Mouse (Mus musculus) right cerebral cortex, postnatal 10 days (tissue): ENCODE measurements around the gene Ccdc120.

Experiments used
- DNase-seq, 2 experiments: peaks; one replicate each; pipeline ENCODE4 v3.0.0; 2021; ENCODE audit warnings: low spot score in 2 of 2

Gene Ccdc120

DNA sequence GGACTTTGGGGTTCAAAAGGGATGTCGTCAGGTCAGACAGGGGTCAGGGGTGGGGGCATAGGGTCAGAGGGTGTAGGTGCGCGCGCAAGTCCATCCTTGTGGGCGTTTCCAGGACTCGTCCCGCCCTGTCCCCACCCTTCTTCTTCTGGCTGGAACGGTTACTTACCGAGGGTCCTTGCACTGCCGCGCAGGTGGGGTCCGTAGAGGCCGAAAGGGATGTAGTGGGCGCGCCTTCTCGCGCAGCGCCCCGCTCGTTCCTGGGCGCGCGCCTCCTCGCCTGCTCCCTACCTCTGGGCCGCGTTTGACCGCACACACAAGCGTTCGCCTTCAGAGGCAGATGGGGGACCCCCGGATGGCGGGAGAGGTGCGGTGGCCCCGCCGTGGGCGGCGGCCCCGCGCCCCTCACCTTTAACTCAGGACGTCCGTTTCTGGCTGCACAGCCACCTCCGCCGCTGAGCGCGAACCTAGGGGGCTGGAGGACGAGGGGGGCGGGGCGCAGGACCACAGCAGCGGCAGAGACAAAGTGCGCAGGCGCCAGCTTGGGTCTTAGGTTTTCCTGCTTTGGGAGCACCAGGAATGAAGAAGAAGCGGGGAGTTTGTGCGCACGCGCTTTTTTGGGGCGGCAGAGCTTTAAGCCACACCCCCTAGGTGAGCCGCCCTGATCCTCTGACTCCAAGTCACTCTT lies at the start of gene Ccdc120:
Gene Ccdc120 (minus strand): TSS at position 474 of the 685 bp plus-strand sequence.
- peak; percentile 86 to 87 for DNase-seq

DNA sequence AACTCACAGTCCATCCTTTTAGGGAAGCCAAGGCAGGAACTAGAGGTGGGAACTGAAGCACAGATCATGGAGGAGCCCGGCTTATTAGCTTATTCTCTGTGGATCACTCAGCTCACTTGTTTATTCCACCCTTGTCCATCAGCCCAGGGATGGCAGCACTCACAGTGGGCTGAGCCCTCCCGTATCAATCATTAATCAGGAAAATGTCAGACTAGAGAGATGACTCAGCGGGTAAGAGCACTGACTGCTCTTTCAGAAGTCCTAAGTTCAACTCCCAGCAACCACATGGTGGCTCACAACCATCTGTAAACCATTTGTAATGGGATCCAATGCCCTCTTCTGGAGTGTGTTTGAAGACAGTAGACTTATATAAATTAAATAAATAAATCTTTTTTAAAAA lies 46.6 kb upstream of the Ccdc120 start:
- no peak for DNase-seq

DNA sequence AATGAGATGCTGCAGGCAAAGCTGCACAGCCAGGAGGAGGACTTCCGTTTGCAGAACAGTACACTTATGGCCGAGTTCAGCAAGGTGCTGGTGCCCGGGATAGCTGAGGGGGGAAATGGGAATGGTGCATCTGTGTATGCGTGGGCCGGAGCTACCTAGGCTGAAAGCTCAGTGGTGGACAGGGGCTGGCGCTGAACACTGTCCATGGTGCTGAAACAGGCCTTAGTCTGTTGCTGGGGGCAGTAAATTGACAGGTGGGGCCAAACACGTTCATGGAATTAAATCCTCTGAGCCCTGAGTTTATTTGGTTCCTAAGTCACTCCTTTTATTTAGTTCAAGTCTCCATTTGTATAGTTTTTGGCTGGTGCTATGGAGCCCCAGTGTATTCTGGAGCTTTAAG lies 44.3 kb upstream of the Ccdc120 start:
- DNase-seq = no peak

GRCm38 (mm10) chrX:7793361-7793760 lies 42.7 kb upstream of the Ccdc120 start:
- DNase-seq = no peak

DNA sequence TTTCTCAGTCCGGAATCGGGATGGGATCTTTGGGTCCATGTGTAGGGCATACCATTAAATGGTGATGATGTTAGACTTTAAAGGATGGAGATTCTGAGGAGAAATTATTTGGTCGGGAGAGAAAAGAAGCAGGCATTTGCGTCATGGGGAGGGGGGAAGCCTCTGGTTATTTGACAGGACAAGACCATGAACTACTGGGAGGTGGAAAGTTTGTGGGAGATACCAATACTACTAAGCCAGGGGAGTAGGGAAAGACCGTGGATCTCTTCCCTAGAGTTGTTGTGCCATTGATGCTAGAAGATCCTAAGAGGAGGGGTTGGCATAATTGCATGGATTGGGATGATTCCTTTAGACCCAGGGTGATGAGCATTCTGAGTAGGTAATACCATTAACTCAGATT lies 39.6 kb upstream of the Ccdc120 start:
- no peak for DNase-seq

DNA sequence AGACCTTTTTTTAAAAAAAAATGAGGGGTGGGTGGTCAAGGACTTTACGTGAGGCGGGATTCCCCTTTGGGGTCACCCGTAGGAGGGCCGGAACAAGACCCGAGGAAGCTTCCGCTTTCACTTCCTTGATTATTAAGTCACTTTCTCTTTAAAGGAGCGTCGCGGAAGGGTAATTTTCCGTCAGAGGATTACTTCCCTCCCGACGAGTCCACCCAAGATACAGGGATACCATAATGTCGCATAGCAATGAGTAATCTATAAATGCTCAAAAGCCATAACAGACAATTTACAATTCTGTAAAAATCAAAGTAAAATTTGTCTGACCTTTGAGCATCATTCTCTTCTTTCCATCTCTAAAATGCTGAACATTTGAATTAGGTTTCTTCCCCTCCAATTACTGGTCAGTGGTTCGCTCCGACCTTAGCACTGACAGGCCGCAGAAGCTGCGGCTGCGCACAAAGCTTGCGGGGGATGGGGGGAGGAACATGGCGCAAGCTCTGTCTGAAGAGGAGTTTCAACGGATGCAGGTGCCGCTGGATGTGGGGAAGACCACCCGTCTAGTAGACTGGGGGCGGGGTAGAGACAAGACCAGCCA lies 38.9 kb upstream of the Ccdc120 start, which contains the start of gene Gripap1:
Gene Gripap1 (plus strand): TSS at position 224 of the 595 bp plus-strand sequence.
- peak; percentile 76 to 83 for DNase-seq

GRCm38 (mm10) chrX:7782603-7783092 lies 31.9 kb upstream of the Ccdc120 start:
- DNase-seq = no peak

- DNase-seq = no peak
Measured at GRCm38 (mm10) chrX:7779294-7779693, 28.6 kb upstream of the Ccdc120 start.

- DNase-seq = no peak
Measured at GRCm38 (mm10) chrX:7778450-7779244, 27.9 kb upstream of the Ccdc120 start.

GRCm38 (mm10) chrX:7776329-7777082 lies 25.8 kb upstream of the Ccdc120 start:
- DNase-seq = peak; percentile 39 to 57

DNA sequence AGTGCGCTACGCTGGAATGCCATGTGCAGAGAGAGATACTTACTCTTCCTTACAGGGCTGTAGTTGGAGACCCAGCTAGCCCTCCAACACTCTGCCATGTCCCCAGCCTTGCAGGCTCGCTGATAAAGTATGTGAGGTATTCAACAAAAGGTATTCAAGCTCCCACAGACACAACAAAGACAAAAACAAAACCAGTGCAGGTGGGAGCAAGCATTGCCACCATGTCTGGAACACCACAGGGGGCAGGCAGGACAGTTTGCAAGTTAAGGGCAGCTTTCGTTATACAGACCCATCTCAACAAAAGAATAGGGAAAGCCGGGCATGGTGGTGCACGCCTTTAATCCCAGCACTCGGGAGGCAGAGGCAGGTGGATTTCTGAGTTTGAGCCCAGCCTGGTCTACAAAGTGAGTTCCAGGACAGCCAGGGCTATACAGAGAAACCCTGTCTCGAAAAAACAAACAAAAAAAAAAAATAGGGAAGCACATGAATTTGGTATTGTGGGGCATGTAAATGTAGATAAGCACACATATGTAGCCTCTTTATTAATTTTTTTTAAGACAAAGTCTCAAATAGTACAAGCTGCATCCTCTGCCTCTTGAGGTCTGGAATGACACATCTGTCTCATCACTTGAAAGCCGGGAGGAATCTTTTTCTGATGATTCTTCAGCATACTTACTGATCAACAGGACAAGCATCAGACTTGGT lies 24.9 kb upstream of the Ccdc120 start:
- DNase-seq = no peak

- no peak for DNase-seq
Measured at GRCm38 (mm10) chrX:7772766-7773165, 22.1 kb upstream of the Ccdc120 start.

DNA sequence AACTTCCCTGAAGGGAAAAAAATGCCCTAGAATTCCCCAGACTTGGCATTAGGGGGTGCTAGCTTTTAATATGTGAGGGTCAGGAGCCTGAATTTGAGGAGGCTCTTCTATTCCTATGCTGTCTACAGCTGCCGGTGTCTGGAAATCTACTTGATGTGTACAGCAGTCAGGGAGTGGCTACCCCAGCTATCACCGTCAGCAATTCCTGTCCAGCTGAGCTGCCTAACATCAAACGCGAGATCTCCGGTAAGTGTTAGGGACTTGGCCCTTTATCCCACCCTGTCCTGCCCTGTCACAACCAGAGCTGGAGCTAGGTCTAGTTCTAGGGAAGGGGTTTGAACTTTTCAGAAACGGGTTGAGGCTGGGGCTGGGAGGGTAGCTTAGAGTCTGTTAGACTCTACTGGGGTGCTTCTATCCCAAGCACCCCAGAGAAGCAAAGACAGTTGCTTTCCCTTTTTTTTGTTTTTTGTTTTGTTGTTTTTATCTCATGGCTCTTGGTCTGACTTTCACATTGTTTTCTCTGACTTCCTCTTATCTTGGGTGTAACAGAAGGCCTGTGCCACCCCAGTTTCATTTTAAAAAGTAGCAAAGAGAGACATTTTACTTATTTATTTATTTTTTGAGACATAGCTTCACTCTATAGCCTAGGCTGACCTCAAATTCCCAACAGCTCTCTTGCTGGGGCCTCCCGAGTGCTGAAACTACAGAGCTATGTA lies 18.8 kb upstream of the Ccdc120 start:
- DNase-seq = no peak

DNA sequence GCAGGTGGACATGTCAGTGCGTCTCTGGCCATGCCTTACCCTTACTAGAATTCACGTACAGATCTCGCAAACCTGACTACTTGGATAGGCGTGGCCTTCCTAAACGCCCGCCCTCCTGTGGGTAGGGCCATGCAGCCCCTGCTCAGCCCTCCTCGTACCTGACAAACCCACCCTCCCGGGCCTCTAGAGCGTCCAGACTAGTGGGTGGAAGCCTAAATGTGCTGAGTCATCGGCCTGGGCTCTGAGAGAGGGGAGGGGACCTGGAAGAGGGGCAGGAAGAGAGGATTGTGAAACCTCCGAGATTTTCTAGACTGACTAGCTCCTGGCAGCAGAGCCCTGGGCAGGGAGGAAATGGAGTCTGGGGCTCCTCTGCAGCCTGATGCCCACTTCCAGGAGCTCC lies 15.1 kb upstream of the Ccdc120 start:
- DNase-seq = peak; percentile 40 to 47

DNA sequence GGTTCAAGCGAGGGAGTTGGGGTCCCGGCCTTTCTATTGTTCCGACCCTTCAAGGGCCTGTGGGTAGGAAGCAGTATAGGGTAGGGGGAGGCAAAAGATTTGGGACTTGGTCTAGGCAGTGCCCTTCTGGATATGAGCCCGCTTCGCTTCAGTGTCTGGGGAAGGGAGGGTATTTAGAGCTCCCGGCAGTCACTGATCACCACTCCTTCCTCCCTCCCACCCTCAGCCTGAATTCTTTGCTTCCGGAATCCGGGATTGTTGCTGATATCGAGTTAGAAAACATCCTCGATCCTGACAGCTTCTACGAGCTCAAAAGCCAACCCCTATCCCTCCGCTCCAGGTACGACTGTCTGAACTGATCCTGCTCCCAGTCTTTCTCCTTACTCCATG lies 14.6 kb upstream of the Ccdc120 start:
- no peak for DNase-seq

GRCm38 (mm10) chrX:7764657-7765280 lies 14.1 kb upstream of the Ccdc120 start:
- no peak for DNase-seq

DNA sequence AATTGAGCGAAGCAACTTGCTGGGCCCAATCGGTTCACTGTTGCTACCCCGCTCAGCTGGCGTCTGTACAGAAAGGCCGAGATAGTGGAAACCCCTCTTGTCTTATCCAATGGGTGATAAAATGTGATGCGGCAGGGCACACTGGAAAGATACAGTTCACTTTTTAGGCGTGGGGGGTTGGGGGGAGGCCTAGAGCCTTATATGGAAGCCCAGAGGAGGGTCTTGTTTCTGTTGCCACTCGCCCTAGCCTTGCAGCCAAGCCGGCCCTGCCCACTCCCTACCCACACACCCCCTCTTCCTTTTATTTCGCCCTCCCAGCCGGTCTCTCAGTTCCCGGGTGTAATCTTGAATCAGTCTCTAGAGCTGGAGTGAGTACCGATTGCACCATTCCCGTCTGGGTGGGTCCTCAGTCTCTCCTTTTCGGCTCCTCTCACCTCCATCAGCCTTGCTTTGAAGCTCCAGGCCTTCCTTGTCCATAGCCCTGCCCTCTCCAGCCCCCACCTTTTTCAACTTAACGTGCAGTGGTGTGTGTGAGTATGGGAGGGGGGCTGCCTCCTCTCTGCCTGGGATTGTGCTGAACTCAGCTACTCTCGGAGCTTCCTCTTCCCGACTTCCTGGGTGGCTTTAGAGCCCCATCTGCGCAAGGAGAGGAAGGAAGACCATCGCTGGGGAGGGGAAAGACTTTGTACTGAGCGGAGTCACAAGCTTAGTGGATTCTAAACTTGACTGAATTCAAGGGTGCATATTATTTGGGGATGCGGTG lies 13.1 kb upstream of the Ccdc120 start:
- DNase-seq = peak; percentile 38 to 47

DNA sequence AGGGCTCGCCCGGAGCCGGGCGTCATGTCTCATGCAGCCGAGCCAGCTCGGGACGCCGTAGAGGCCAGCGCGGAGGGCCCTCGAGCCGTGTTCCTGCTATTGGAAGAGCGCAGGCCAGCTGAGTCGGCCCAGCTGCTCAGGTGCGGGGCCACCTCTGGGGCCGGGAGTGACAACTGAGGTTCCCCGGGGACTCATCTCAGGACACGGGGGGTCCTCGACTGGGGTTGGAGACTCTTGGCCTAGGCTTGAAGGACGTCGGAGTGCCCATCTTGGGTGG lies 12.2 kb upstream of the Ccdc120 start:
- peak in 1 of 2 experiments; percentile 29 for DNase-seq

DNA sequence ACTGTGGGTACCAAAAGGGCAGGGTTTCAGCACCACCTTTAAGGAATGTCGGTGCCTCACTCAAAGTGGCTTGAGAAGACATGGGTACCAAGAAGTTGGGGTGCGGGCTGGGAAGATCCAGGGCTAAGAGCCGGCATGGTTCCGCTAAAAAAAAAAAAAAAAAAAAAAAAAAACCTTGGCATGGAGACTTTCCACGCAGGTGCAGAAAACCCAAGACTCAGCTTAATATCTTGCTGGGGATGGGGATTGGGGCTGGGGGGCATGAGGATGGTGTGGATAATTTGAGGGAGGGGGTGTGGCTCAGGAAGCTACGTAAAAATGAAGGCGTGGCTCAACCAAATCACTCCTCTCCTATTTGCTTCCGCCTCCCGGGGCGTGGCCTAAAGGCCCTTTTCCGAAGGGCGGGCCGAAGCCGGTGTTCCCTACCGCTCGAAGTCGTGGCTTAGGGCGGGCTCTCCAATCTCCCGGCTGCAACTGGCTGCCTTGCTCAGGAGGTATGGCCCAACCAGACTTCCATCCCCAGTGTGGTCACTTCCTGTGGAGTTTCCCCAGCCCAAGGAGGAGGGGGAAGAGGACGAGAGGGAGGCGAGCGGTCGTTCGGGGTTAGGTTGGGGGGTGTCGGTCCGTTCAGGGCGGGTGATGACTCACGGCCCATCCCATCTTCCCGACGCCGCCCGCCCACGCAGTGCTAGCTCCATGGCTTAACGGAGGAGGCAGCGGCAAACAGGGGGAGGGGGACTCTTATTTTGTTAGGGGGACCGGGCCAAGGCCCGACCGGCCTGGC lies 11.6 kb upstream of the Ccdc120 start, which contains the start of gene Tfe3:
Gene Tfe3 (plus strand): TSS at position 424 of the 784 bp plus-strand sequence.
- peak; percentile 95 to 96 for DNase-seq
